Mouse (Mus musculus) liver, embryonic 16.5 days (tissue): ENCODE data around the gene Alg9. TPM values are rescaled to one million over a fixed set of nuclear protein-coding genes. Genes with fewer than 3 reads are reported as not detected.

Source experiments
- ATAC-seq: fragments of 200-750 bp; cut with Nextera tagmentation; 2 replicates; pipeline ENCODE4 v1.8.0; 2017; ENCODE audit warnings: low read depth, mild to moderate bottlenecking, moderate number of reproducible peaks, moderate library complexity
- H3K27ac ChIP-seq: fragments of 300-500 bp; sonication (generic); 2 replicates; pipeline ENCODE4 v1.5.1; 2014; ENCODE audit warnings: mild to moderate bottlenecking, low read length
- H3K27me3 ChIP-seq: fragments of 300-500 bp; sonication (generic); 2 replicates; pipeline ENCODE4 v1.6.1; 2014; ENCODE audit warnings: low read depth, low read length, mixed read lengths; ENCODE audit not compliant: control insufficient read depth, insufficient read depth
- H3K36me3 ChIP-seq: fragments of 300-500 bp; sonication (generic); 2 replicates; pipeline ENCODE4 v1.6.1; 2014; ENCODE audit warnings: mild to moderate bottlenecking; ENCODE audit not compliant: control insufficient read depth, insufficient read depth
- H3K4me1 ChIP-seq: fragments of 300-500 bp; sonication (generic); 2 replicates; pipeline ENCODE4 v1.6.1; 2014; ENCODE audit warnings: low read depth, low read length, mixed read lengths; ENCODE audit not compliant: control insufficient read depth
- H3K4me2 ChIP-seq: fragments of 300-500 bp; sonication (generic); 2 replicates; pipeline ENCODE4 v1.6.1; 2014; ENCODE audit warnings: low read depth, low read length, mixed read lengths
- H3K4me3 ChIP-seq: fragments of 300-500 bp; sonication (generic); 2 replicates; pipeline ENCODE4 v1.5.1; 2014; ENCODE audit warnings: low read depth, mild to moderate bottlenecking, low read length
- H3K9ac ChIP-seq: fragments of 300-500 bp; sonication (generic); 2 replicates; pipeline ENCODE4 v1.6.1; 2014; ENCODE audit warnings: low read depth, low read length
- H3K9me3 ChIP-seq: fragments of 300-500 bp; sonication (generic); replicated peaks from 2 replicates; pipeline ENCODE4 v1.6.1; 2016; ENCODE audit warnings: low read length; ENCODE audit not compliant: control insufficient read depth
- WGBS: fragments of 180-500 bp; shearing (Covaris S2); extraction: QIAGEN DNeasy Blood & Tissue Kit; methylation state at CpG from one replicate; pipeline ENCODE4 v1.1.7; 2014; ENCODE audit not compliant: insufficient replicate concordance; 5-methylcytosine and 5-hydroxymethylcytosine counted together
- polyA plus RNA-seq: library from polyadenylated mRNA; unstranded; fragments of >200 nt; fragmentation: Nextera tagmentation; extraction: Ambion mirVana; gene quantifications from 2 replicates; pipeline ENCODE4 v1.2.1, GENCODE M21; 2015

Gene Alg9
- polyA plus RNA-seq, 1 experiment from 2014 or later: 13.2 TPM

GRCm38 (mm10) chr9:50874031-50874430, 99.2 kb downstream of the Alg9 start:
- H3K9me3 ChIP-seq: no peaks in the 10 kb centered on the region
- no peaks in the 10 kb centered on the region for H3K27me3 ChIP-seq
- H3K27ac ChIP-seq: no peak overlapping the region
- no peak overlapping the region for H3K9ac ChIP-seq
- no peak overlapping the region for H3K4me3 ChIP-seq
- H3K4me1 ChIP-seq: no peaks in the 10 kb centered on the region
- H3K36me3 ChIP-seq: peaks cover 76% of the 10 kb centered on the region
- H3K4me2 ChIP-seq: no peak overlapping the region
- no peak for ATAC-seq
- 89% methylated on average over 6 of the region's 6 CpGs for WGBS

- H3K36me3 ChIP-seq: peaks cover 80% of the 10 kb centered on the region
- H3K9ac ChIP-seq: no peak overlapping the region
- ATAC-seq: no peak
- 94% methylated on average over 4 of the region's 4 CpGs for WGBS
- H3K27me3 ChIP-seq: no peaks in the 10 kb centered on the region
- H3K4me2 ChIP-seq: no peak overlapping the region
- H3K9me3 ChIP-seq: no peaks in the 10 kb centered on the region
- H3K4me1 ChIP-seq: no peaks in the 10 kb centered on the region
- H3K27ac ChIP-seq: no peak overlapping the region
- H3K4me3 ChIP-seq: no peak overlapping the region
Observed at GRCm38 (mm10) chr9:50875470-50875869, 100.7 kb downstream of the Alg9 start.

DNA sequence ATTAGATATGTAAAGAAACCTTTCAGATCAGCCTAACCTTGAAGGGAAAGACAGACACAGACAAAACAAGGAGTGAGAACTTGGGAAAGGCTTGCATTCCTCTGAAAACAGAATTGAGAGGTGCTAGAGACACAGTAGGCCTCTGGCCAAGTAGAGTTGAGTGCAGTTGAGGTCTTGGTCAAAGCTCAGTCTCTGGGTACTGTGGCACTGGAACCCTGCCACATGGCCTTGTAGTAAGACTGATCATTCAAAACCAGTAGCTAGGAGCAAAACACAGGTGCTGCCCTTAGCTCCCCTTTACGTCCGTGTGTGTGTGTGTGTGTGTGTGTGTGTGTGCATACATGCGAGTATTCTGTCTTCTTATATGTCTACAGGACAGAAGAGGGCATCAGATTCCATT, 101.5 kb downstream of the Alg9 start:
- Histone ChIP-seq H3K27me3 (no peaks in the 10 kb centered on the region), H3K4me3 (no peak overlapping the region), H3K9ac (no peak overlapping the region), H3K36me3 (peaks cover 78% of the 10 kb centered on the region), H3K4me2 (no peak overlapping the region), H3K4me1 (no peaks in the 10 kb centered on the region), H3K9me3 (no peaks in the 10 kb centered on the region), H3K27ac (no peak overlapping the region)
- ATAC-seq: no peak
- 81% methylated on average over 3 of the region's 3 CpGs for WGBS

- H3K36me3 ChIP-seq: peaks cover 81% of the 10 kb centered on the region
- no peak overlapping the region for H3K4me2 ChIP-seq
- 70% methylated on average over 3 of the region's 3 CpGs for WGBS
- no peaks in the 10 kb centered on the region for H3K4me1 ChIP-seq
- H3K9ac ChIP-seq: no peak overlapping the region
- no peak overlapping the region for H3K27ac ChIP-seq
- H3K27me3 ChIP-seq: no peaks in the 10 kb centered on the region
- no peak overlapping the region for H3K4me3 ChIP-seq
- H3K9me3 ChIP-seq: no peaks in the 10 kb centered on the region
- no peak for ATAC-seq
Observed at GRCm38 (mm10) chr9:50877431-50877830, 102.6 kb downstream of the Alg9 start.

- ATAC-seq: no peak
- H3K27ac ChIP-seq: no peak overlapping the region
- no peak overlapping the region for H3K4me3 ChIP-seq
- no peak overlapping the region for H3K9ac ChIP-seq
- no peaks in the 10 kb centered on the region for H3K9me3 ChIP-seq
- no peak overlapping the region for H3K4me2 ChIP-seq
- H3K27me3 ChIP-seq: no peaks in the 10 kb centered on the region
- H3K36me3 ChIP-seq: peaks cover 48% of the 10 kb centered on the region
- no peaks in the 10 kb centered on the region for H3K4me1 ChIP-seq
- 89% methylated on average over 2 of the region's 2 CpGs for WGBS
Observed at GRCm38 (mm10) chr9:50882183-50882582, 107.4 kb downstream of the Alg9 start.

- Histone ChIP-seq H3K9ac (no peak overlapping the region), H3K9me3 (no peaks in the 10 kb centered on the region), H3K4me3 (no peak overlapping the region), H3K27me3 (no peaks in the 10 kb centered on the region), H3K4me2 (no peak overlapping the region), H3K27ac (no peak overlapping the region), H3K36me3 (peaks cover 31% of the 10 kb centered on the region), H3K4me1 (no peaks in the 10 kb centered on the region)
- 77% methylated on average over 8 of the region's 8 CpGs for WGBS
- no peak for ATAC-seq
Observed at GRCm38 (mm10) chr9:50884093-50884492, 109.3 kb downstream of the Alg9 start.

- H3K27ac ChIP-seq: no peak overlapping the region
- peaks cover 22% of the 10 kb centered on the region for H3K36me3 ChIP-seq
- no peaks in the 10 kb centered on the region for H3K9me3 ChIP-seq
- no peaks in the 10 kb centered on the region for H3K4me1 ChIP-seq
- no peak overlapping the region for H3K9ac ChIP-seq
- no peak overlapping the region for H3K4me2 ChIP-seq
- 77% methylated on average over 10 of the region's 10 CpGs for WGBS
- H3K4me3 ChIP-seq: no peak overlapping the region
- H3K27me3 ChIP-seq: no peaks in the 10 kb centered on the region
- no peak for ATAC-seq
Observed at GRCm38 (mm10) chr9:50884741-50885599, 110.2 kb downstream of the Alg9 start.

DNA sequence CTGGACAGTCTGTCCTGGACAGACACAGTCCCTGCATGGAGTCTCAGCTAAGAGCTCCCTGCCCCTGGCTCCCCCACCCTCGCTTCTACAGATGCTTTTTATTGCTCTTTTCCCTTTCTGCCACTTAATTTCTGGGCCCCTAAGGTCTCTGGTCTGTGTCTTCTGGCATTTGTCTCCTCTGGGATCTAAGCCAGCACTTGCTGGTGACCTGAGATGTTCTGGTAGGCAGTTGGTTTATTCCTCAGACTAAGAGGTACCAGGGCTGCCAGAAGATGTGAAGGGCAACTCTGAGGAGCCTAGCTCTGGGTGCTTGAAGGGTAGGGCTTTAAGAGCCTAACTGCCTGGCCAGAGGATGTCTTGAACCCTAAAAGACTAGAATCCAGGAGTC, 110.8 kb downstream of the Alg9 start:
- Histone ChIP-seq H3K27ac (no peak overlapping the region), H3K9ac (no peak overlapping the region), H3K4me1 (no peaks in the 10 kb centered on the region), H3K4me2 (no peak overlapping the region), H3K27me3 (no peaks in the 10 kb centered on the region), H3K4me3 (no peak overlapping the region), H3K9me3 (no peaks in the 10 kb centered on the region), H3K36me3 (peaks cover 16% of the 10 kb centered on the region)
- WGBS: 70% methylated on average over 1 of the region's 1 CpGs
- ATAC-seq: no peak

GRCm38 (mm10) chr9:50886870-50887269, 112.1 kb downstream of the Alg9 start:
- Histone ChIP-seq H3K9ac (no peak overlapping the region), H3K4me3 (no peak overlapping the region), H3K9me3 (no peaks in the 10 kb centered on the region), H3K27ac (no peak overlapping the region), H3K36me3 (peaks cover 17% of the 10 kb centered on the region), H3K4me1 (no peaks in the 10 kb centered on the region), H3K4me2 (no peak overlapping the region), H3K27me3 (no peaks in the 10 kb centered on the region)
- WGBS: 89% methylated on average over 1 of the region's 1 CpGs
- no peak for ATAC-seq
